8 mouse cellular contexts compared by ENCODE assay signal in genomic region chr9:108203015-108203414, GRCm38 (mm10). TPM values are rescaled to one million over a fixed set of nuclear protein-coding genes. Genes with fewer than 3 reads are reported as not detected.
DNase-seq lines count a peak whose midpoint lies in the region; ATAC-seq and TF ChIP-seq lines count a peak whose summit lies in the region.

No protein-coding gene starts in this region.

- ATAC-seq in midbrain, embryonic 11.5 days (ENCODE audit: low FRiP score): no peak
- no peak for ATAC-seq in midbrain, embryonic 15.5 days (replicated peaks)
- no peak for ATAC-seq in embryonic facial prominence, embryonic 14.5 days (ENCODE audit: low read depth)
- ATAC-seq in hindbrain, postnatal 0 days: no peak
- ATAC-seq in limb, embryonic 14.5 days (ENCODE audit: low FRiP score, low read depth): no peak
- peak; percentile 32; the same call in 1 of the 2 replicates for ATAC-seq in neutrophil, adult 5-6 weeks (ENCODE audit: extremely low read depth, insufficient number of reproducible peaks, low FRiP score, poor library complexity, severe bottlenecking)

- TF ChIP-seq CTCF in hindbrain, postnatal 0 days (IDR thresholded peaks at IDR 0.05; ENCODE audit: low read depth): peak; percentile 73

- no peak overlapping the region for H3K4me3 ChIP-seq in midbrain, embryonic 11.5 days (ENCODE audit: low read depth, low read length)
- no peak overlapping the region for H3K4me3 ChIP-seq in midbrain, embryonic 15.5 days
- no peak overlapping the region for H3K4me3 ChIP-seq in embryonic facial prominence, embryonic 14.5 days (ENCODE audit: low read depth, low read length)
- no peak overlapping the region for H3K4me3 ChIP-seq in hindbrain, postnatal 0 days (ENCODE audit: low read length)
- H3K4me3 ChIP-seq in limb, embryonic 14.5 days (replicated peaks; ENCODE audit: low read length): no peak overlapping the region

- H3K9me3 ChIP-seq in midbrain, embryonic 11.5 days (ENCODE audit: control insufficient read depth, low read length): no peaks in the 10 kb centered on the region
- no peaks in the 10 kb centered on the region for H3K9me3 ChIP-seq in midbrain, embryonic 15.5 days
- no peaks in the 10 kb centered on the region for H3K9me3 ChIP-seq in embryonic facial prominence, embryonic 14.5 days (ENCODE audit: control insufficient read depth, low read length)
- H3K9me3 ChIP-seq in hindbrain, postnatal 0 days (ENCODE audit: low read length): no peaks in the 10 kb centered on the region
- H3K9me3 ChIP-seq in limb, embryonic 14.5 days (ENCODE audit: control insufficient read depth, low read length): no peaks in the 10 kb centered on the region

- peaks cover 20% of the 10 kb centered on the region for H3K4me1 ChIP-seq in midbrain, embryonic 11.5 days (ENCODE audit: control insufficient read depth, insufficient read depth, low read length)
- peaks cover 26% of the 10 kb centered on the region for H3K4me1 ChIP-seq in midbrain, embryonic 15.5 days
- H3K4me1 ChIP-seq in embryonic facial prominence, embryonic 14.5 days (ENCODE audit: control insufficient read depth, insufficient read depth, low read length): peaks cover 8% of the 10 kb centered on the region
- peaks cover 6% of the 10 kb centered on the region for H3K4me1 ChIP-seq in hindbrain, postnatal 0 days (ENCODE audit: insufficient read depth, low read length)
- peaks cover 3% of the 10 kb centered on the region; the same call in 1 of the 2 replicates for H3K4me1 ChIP-seq in limb, embryonic 14.5 days (ENCODE audit: control insufficient read depth, insufficient read depth, low read length)

- H3K27ac ChIP-seq in midbrain, embryonic 11.5 days (ENCODE audit: low read depth, low read length): no peak overlapping the region
- no peak overlapping the region for H3K27ac ChIP-seq in midbrain, embryonic 15.5 days
- no peak overlapping the region for H3K27ac ChIP-seq in embryonic facial prominence, embryonic 14.5 days (replicated peaks; ENCODE audit: low read depth, low read length)
- H3K27ac ChIP-seq in hindbrain, postnatal 0 days: no peak overlapping the region
- no peak overlapping the region for H3K27ac ChIP-seq in limb, embryonic 14.5 days (replicated peaks; ENCODE audit: low read depth, low read length)

- peaks cover 10% of the 10 kb centered on the region; the same call in 1 of the 2 replicates for H3K36me3 ChIP-seq in midbrain, embryonic 11.5 days (ENCODE audit: control insufficient read depth, insufficient read depth, low read length)
- H3K36me3 ChIP-seq in midbrain, embryonic 15.5 days (replicated peaks): peaks cover 14% of the 10 kb centered on the region
- peaks cover 15% of the 10 kb centered on the region for H3K36me3 ChIP-seq in embryonic facial prominence, embryonic 14.5 days (ENCODE audit: control insufficient read depth, insufficient read depth, low read length)
- H3K36me3 ChIP-seq in hindbrain, postnatal 0 days (ENCODE audit: insufficient read depth, low read length): peaks cover 11% of the 10 kb centered on the region; the same call in 1 of the 2 replicates
- H3K36me3 ChIP-seq in limb, embryonic 14.5 days (ENCODE audit: control insufficient read depth, insufficient read depth, low read length): peaks cover 20% of the 10 kb centered on the region

- no peak for TF ChIP-seq POLR2A in limb, embryonic 14.5 days (IDR thresholded peaks at IDR 0.05; ENCODE audit: borderline replicate concordance, extremely low read depth, insufficient read depth, insufficient read length)

- no peak overlapping the region for H3K4me2 ChIP-seq in midbrain, embryonic 11.5 days
- no peak overlapping the region for H3K4me2 ChIP-seq in midbrain, embryonic 15.5 days
- H3K4me2 ChIP-seq in embryonic facial prominence, embryonic 14.5 days (ENCODE audit: low read depth, low read length): no peak overlapping the region
- H3K4me2 ChIP-seq in hindbrain, postnatal 0 days (ENCODE audit: low read depth, low read length): no peak overlapping the region
- H3K4me2 ChIP-seq in limb, embryonic 14.5 days (replicated peaks; ENCODE audit: low read depth, low read length, severe bottlenecking): no peak overlapping the region

- no peaks in the 10 kb centered on the region for H3K27me3 ChIP-seq in midbrain, embryonic 11.5 days (ENCODE audit: control insufficient read depth, insufficient read depth, low read length)
- no peaks in the 10 kb centered on the region for H3K27me3 ChIP-seq in midbrain, embryonic 15.5 days (replicated peaks)
- no peaks in the 10 kb centered on the region for H3K27me3 ChIP-seq in embryonic facial prominence, embryonic 14.5 days (replicated peaks; ENCODE audit: control insufficient read depth, insufficient read depth, low read length)
- no peaks in the 10 kb centered on the region for H3K27me3 ChIP-seq in hindbrain, postnatal 0 days (ENCODE audit: insufficient read depth, low read length)
- no peaks in the 10 kb centered on the region for H3K27me3 ChIP-seq in limb, embryonic 14.5 days (ENCODE audit: control insufficient read depth, insufficient read depth, low read length)

- DNase-seq in midbrain, embryonic 11.5 days (ENCODE audit: low spot score, missing footprints): peak; percentile 94
- DNase-seq in adrenal gland, postnatal 10 days: peak; percentile 84
- peak; percentile 81 for DNase-seq in embryonic facial prominence, embryonic 14.5 days (ENCODE audit: low spot score)
- DNase-seq in hindbrain, postnatal 0 days (ENCODE audit: low spot score): peak; percentile 88
- DNase-seq in limb, embryonic 14.5 days (ENCODE audit: low spot score): peak; percentile 83
- peak; percentile 73 to 79 for DNase-seq in thymus, postnatal 36 days

- no peak overlapping the region for H3K9ac ChIP-seq in midbrain, embryonic 11.5 days (ENCODE audit: low read length)
- no peak overlapping the region for H3K9ac ChIP-seq in midbrain, embryonic 15.5 days
- H3K9ac ChIP-seq in embryonic facial prominence, embryonic 14.5 days (ENCODE audit: low read depth, low read length): no peak overlapping the region
- no peak overlapping the region for H3K9ac ChIP-seq in hindbrain, postnatal 0 days (replicated peaks; ENCODE audit: low read length)
- H3K9ac ChIP-seq in limb, embryonic 14.5 days (ENCODE audit: low read depth, low read length, severe bottlenecking): no peak overlapping the region

- WGBS in midbrain, embryonic 11.5 days: 51% methylated on average over 13 of the region's 13 CpGs
- 42% methylated on average over 13 of the region's 13 CpGs for WGBS in midbrain, embryonic 15.5 days
- WGBS in embryonic facial prominence, embryonic 14.5 days: 38% methylated on average over 13 of the region's 13 CpGs
- 40% methylated on average over 13 of the region's 13 CpGs for WGBS in hindbrain, postnatal 0 days
- WGBS in limb, embryonic 14.5 days: 35% methylated on average over 13 of the region's 13 CpGs

RNA-seq across cellular contexts. Expression of gene Bsn, which starts 12.8 kb away (rescaled TPM):
- polyA plus RNA-seq in midbrain, embryonic 11.5 days (2014; fragmentation: Nextera tagmentation; extraction: Ambion mirVana): 2.4 TPM in 2 replicates
- 11.1 TPM in 2 replicates for polyA plus RNA-seq in midbrain, embryonic 15.5 days (2015; fragmentation: Nextera tagmentation; extraction: Ambion mirVana)
- 1 to 10 TPM; 1.7 to 2.7 TPM for total RNA-seq in adrenal gland, postnatal 10 days (2021)
- 1.1 TPM in 2 replicates for polyA plus RNA-seq in embryonic facial prominence, embryonic 14.5 days (2014; fragmentation: Nextera tagmentation; extraction: Ambion mirVana)
- total RNA-seq in hindbrain, postnatal 0 days (2014; rRNA removed): 53.9 and 60.7 TPM in 2 replicates
- polyA plus RNA-seq in hindbrain, postnatal 0 days (2015; fragmentation: Nextera tagmentation; extraction: Ambion mirVana): 6.5 and 7.4 TPM in 2 replicates
- polyA plus RNA-seq in limb, embryonic 14.5 days (2012; rRNA removed): 1.1 and 1.3 TPM in 2 replicates
- polyA plus RNA-seq in limb, embryonic 14.5 days (2014; fragmentation: Nextera tagmentation; extraction: Ambion mirVana): 0.68 and 0.73 TPM in 2 replicates
- 0.12 and 0.23 TPM in 2 replicates for total RNA-seq in neutrophil, adult 5-6 weeks (2017)
